Mouse (Mus musculus): ENCODE results near the gene Zcchc24. TPM values are rescaled to one million over a fixed set of nuclear protein-coding genes. Genes with fewer than 3 reads are reported as not detected.
"Not testable (repeated sequence)": the region's sequence is repeated elsewhere in the genome, so short reads cannot be mapped to it uniquely, and the experiment has no call there.

Gene Zcchc24
- 16.2 and 18.4 TPM in 2 replicates for total RNA-seq (2021)
- long read RNA-seq, full-length matches to known transcripts = 3 of 33 reads
- long read RNA-seq, partial matches to known transcripts = 21 of 33 reads
- long read RNA-seq, other reads (novel, unspliced or antisense) = 9 of 33 reads

DNA sequence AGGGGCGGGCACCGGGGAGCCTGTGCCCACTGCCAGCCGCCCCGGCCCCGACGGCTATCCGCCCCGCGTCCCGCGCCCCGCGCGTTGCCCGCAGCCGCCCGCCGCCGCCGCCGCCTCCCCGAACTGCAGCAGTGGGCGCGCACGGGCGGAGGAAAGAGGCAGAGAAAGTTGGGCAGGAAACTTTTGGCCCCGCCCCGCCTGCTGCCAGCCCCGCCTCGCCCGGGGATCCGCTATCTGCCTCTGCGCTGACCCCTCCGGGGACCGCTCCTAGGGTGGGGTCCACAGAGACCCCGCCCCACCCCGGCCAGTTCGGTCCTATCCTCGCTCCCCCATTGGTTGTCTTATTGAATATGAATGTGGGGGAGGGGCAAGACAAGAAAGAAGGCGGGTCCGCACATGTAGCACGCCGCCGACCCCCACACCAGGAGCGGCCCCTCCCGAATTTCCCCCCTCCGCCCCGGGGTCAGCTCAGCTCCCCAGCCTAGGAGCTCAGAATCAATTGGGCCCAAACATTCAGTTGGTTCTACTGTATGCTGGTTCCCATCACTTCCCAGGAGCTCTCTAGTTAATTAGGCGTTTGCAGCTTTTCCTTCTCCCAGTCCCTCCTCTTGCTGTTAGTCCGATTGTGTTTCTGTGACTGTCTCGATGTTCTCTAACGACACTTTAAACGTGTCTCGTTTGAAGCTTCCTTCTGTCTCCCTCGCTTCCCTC, at the start of gene Zcchc24:
Gene Zcchc24 (minus strand): TSS at position 125 of the 711 bp plus-strand sequence.
- DNase-seq = peak; percentile 91

DNA sequence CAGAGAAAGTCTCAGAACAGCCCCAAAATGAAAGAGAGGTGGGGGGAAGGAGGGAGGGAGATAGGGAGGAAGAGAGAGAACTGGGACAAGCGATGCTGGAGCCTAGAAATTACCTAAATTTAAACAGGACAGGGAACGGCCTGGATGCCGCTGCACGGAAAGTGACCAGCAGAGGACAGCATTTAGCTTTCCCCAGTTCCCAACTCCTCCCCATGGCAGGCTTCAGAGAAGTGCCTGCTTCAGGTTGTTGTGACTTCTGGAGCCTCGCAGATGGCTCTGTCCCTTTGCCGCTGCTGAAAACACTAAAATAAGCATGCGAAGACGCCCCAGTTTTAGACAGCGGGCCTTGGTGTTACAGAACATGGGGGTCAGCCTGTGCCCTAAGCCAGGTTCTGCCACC, 47.6 kb upstream of the Zcchc24 start:
- DNase-seq = peak; percentile 62

DNA sequence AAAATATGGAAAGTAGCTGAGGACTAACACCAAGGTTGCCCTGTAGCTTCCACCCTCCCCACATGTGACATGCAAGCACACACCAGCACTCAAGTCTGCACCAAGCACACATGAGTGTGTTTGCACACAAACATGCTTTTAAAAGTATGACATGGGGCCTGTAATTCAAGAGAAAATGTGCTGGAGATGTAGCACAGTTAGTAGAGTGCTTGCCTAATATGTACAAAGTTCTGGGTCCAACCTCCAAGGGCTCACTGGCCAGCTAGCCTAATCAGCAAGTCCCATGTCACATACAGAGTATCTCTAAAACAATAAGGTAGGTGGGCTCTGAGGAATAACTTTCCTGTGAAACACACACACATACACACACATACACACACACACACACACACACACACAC, 45.3 kb upstream of the Zcchc24 start:
- DNase-seq = no peak

DNA sequence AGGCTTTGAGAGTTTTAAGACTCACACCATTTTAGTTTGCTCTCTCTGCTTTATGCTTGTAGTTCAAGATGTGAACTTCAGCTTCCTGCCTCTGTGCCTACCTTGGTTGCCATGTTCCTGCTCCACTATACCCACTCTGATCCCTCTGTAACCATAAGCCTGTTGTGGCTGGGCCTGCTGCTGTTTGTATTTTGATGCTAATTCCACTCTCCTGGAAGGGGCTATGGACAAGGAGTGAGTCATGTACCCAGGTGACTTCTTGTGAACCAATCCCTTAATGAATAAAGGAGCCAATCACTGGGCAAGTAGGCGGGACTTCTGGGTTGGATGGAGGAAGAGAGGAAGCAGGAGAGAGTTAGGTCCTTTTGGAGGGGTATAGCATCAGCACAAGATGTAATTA, 42.2 kb upstream of the Zcchc24 start:
- DNase-seq = not testable (repeated sequence)

DNA sequence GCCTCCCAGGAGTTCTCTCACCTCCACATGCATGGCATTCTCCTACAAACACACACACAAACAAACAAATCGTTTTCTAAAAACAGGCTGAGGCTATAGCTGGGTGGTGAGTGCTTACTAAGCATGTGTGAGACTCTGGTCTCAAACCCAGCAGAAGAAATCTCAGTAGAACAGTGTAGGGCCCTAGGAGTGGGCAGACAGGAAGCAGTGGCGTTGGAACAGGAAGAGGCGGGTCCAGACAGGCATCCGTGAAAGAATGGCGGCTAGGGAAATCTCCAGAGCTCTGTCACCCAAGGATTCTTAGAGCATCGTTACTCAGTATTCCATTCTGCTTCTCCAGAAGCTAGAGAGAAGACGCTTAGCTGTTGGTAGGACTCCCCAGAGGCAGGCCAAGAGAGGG, 37.7 kb upstream of the Zcchc24 start:
- no peak for DNase-seq

DNA sequence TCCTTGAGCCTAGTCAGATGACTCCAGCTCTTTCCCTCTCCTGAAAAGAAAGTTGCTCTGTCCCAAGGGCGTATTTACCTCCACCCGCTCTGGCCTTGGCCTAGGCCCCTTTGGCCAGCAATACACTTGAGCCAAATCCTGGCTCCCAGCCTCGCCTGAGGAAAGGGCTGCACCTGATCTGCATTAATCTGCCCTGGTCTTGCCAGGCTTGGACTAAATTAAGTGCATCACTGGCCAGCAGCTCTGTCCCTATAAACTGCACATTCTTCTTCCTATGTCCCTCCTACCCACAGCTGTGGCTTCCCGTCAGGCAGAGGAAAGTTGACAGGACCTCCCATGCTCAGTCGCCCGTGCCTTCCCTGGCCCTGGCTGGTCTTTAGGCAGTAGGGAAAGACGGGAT, 37.0 kb upstream of the Zcchc24 start:
- DNase-seq = peak; percentile 44

DNA sequence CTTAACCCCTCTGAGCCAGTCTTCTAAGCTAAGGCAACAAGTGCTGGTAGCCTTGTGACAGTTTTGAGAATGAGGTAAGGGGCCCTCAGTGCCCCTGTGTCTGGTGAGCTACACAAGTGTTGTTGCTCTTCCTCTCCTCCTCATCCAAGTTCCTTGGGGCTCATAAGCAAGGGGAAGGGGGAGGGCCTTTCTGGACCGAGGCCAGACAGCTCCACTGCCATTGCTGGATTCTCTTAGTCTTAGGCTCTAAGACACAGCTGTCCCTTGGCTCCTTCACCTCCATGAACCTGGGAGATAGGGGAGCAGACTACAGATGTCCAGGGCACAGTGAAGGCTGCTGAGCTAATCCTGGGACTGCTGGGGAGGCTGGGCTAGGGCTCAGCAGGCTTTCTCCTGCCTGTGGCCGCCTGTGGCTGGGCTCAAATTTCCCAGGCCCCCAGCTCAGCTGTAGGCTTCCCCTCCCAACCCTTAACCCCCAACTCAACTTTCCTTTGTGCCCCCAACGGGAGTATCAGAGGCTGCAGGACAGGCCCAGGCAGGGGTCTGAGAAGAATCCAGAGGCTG, 34.5 kb upstream of the Zcchc24 start:
- no peak for DNase-seq

DNA sequence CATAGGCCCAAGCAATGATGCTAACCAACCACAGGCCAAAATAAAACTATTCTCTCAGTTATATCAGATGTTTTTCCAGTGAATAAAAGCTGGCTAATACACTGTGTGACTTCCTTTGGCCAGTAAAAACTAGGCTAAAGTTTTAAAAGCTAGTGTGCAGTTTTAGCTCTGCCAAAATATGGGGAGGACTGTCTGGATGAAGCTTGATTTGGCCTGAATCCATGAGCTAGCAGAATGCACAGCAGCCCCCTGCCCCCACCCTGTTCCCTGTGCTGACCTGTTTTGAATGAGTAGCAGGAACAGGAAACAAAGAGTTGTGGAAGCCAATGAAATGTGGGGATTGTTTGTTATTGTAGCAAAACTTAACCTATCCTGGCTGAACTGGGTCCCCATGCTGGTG, 33.7 kb upstream of the Zcchc24 start:
- no peak for DNase-seq

DNA sequence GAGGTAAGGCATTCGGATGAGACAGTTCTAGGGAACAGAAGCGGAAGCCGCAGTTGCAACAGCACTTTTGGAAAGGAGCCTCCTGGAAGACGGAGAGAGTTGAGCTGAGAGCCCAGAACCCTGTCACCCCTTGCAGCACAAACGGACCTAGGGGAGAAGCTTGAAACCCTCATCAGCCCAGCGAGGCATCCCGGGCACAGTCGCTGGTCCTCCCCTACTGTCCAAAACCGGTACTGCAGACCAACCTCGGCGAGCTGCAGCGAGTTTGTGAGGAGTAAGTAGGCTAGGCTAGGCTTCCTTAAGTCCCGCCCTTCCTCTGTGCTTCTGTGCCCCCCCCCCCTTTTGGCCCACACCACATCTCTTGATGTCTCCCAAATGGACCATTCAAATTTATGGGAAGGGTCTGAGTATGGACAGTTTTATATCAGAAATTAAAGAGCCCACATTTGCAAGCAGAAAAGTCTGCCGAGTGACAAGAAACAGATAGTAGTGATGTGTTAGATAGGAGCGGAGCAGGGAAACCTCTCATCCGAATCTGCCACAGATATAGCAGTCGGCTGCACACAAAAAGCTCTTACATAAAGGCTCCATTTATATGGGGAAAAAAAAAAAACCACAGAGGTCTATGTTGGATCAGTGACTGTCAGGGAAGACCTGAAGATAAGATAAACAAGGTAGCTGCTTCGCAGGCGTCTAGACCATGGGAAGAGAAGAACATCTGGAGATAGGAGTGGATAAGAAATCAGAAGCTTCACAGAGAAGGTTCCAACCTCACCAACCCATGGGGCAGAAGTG, 31.5 kb upstream of the Zcchc24 start:
- DNase-seq = peak; percentile 84

DNA sequence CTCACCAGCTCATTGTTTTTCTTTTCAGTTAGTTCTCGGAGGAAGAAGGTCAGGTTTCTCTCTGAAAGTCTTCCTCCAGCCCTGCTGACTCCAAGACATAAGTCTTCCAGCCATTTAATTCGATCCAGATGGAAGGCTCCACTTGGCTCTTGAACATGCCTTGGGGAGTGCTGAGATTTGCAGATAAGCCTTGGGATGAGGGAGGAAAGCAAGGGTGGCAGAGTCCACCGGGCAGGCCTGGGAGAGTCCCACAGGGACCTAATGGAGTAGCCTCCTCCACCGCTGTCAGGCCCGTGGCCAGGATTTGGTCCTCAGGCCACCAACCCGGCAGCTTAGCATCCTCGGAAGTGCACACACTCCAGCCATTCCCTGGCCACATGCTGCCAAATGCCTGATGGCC, 27.8 kb upstream of the Zcchc24 start:
- DNase-seq = no peak

DNA sequence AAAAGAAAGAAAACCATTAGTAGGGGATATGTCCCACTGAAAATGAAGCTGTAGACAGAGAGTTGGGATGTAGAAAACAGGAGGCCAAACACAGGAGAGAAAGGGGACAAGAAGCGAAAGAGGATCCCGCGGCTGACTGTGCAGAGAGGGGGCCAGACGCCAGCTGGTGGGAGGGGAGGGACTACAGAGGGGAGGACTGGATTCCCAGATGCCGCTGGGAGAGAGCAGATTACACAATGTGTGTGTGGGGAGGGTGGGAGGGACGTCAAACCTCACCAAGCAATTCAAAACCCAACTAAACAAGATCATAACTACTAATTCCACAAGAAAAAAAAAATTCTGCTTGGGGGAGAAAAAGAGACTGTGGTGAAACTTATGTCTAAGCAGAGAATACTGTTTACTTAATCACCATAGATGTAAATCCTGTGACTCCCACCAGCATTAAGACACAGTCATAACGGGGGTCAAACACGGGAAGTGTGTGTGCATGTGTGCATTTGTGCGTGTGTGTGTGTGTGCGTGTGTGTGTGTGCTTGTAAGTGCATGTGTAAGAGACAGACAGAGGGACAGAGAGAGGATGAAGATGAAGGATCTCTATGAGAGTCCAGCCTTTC, 26.8 kb upstream of the Zcchc24 start:
- peak; percentile 30 for DNase-seq

DNA sequence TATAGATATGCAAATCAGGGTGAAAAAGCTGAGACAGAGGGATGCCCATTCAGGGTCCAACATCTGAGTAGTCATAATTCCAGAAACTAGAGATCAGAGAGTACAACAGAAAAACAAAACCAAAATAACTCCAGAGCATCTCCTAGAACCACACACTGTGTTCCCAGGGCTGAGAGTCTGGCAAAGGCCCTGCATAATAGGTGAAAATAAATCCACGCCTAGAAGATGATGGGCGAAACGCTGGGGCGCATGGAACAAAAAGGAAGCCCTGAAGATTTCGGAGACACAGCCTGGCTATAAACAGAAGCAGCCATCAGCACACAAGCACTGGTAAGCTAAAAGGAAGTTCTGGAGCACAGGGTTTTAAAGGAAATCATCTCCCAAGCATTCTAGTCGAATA, 26.2 kb upstream of the Zcchc24 start:
- no peak for DNase-seq

DNA sequence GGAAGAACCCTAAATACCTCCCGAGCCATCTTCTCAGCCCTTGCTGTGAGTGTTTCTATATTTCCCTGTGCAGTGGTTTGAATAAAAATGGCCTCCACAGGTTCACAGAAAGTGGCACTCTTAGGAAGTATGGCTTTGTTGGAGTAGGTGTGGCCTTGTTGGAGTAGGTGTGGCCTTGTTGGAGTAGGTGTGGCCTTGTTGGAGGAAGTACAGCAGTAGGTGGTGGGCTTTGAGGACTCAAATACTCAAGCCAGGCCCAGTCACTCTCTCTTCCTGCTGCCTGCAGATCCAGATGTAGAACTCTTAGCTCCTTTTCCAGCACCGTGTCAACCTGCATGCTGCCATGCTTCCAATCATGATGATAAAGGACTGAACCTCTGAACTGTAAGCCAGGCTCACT, 25.5 kb upstream of the Zcchc24 start:
- DNase-seq = no peak

DNA sequence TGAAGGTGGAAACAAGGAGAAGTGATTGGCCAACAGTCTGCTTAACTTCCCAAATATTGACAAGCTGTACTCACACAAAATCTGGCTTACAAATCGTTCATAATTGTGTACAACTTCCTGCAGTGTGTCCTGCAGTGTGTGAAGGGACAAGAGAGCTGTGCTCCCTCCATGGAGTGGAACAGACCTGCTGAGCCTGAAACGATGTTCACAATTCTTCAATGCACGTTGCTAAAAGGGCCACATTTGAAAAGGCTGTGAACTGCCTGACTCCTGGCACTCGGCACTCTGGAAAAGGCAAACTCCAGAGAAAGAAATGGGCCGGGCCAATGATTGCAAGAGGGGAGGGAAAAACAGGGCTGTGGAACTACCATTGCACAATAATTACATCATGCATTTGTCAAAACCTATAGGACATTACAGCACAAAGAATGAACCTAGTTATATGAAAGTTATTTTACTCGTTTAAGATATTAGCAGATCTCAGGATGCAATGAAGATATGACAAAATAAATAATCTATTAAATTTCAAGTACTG, 22.0 kb upstream of the Zcchc24 start:
- DNase-seq = no peak

DNA sequence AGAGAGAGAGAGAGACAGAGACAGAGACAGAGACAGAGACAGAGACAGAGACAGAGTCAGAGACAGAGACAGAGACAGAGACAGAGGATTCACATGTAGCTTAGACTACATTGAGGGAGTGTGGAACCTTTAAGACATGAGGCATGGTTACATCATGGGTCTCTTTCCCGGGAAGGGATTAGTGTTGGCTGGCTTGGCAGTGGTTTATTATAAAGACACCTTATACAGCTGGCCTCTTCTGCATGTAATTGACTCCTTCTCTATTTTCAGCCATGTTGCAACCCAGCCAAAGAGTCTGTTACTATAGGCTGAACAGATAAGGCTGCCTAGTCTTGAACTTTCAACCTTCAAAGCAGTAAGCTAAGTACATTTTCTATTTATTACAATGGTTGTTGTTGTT, 21.1 kb upstream of the Zcchc24 start:
- DNase-seq = no peak

DNA sequence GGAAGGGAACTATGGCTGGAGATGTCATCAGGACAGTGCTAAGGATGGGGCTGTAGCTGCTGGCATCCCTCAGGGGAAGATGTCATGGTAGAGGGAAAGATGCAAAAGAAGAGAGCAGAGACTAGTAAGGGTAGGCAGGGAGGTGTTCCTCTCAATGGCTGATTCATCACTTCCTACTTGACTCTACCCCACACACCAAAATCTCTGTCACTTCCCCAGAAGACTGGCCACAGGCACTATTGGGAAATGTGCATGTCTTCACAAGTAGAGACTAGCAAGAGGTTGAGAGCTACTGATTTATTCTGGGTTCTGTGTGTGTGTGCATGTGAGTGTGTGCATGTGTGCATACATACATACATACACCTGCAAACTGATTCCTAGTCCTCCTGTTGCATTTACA, 20.4 kb upstream of the Zcchc24 start:
- no peak for DNase-seq

DNA sequence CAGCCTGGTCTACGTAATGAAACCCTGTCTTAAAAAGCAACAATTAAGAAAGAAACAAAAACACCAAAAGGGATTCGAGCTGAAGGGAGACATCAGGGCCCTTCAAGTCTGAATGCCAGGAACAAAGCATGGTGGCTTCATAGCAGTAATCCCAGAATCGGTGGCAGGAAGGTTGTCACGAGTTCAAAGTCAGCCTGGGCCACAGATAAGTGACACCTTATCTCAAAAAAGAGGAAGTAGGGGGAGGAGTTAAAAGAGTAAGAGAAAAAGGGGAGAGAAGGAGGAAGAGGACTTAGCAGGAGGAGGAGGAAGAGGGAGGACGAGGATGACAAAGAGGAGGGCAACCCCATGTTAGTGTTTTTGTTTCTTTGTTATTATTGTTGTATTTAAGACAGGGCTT, 19.4 kb upstream of the Zcchc24 start:
- DNase-seq = no peak

DNA sequence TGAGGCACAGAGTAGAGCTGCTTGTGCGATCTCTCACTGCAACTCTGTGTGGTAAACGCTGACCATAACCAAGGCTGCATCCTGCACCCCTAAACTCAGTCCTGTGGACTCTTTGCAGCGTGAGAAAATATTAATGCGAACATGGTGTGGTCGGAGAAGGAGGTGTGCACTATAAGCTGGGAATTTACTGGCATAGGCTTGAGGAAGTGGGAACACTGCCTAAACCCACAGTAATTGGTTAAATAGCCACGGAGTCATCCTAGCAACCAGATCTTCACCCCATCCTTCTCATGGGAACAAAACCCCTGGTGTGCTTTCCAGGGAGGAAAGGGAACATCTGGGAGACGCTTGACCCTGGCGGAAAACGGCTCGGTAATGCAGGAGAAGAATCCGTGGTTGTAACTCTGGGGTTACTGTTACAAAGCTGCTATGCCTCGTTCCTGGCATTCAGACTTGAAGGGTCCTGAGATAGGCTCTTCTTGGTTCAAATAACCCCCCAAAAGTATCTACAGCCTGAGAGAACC, 18.6 kb upstream of the Zcchc24 start:
- DNase-seq = no peak

DNA sequence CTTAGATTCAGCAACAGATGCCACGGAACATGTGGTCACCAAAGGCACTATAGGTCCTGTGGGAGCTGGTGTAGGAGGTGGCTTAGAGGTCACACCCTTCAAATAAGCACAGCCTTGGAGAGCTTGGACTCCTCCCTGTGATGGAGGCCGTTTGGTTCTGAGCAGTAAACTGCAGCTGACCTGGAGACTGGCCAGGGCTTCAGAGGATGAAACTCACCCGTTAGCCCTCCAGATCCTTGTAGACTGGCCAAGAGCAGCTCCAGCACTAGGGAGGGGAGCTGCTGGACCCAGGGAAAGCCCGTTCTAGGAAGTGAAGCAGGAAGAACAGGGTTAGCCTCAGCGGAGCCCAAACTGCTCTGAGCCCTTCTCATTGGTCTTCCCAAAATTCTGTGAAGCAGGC, 18.1 kb upstream of the Zcchc24 start:
- no peak for DNase-seq

DNA sequence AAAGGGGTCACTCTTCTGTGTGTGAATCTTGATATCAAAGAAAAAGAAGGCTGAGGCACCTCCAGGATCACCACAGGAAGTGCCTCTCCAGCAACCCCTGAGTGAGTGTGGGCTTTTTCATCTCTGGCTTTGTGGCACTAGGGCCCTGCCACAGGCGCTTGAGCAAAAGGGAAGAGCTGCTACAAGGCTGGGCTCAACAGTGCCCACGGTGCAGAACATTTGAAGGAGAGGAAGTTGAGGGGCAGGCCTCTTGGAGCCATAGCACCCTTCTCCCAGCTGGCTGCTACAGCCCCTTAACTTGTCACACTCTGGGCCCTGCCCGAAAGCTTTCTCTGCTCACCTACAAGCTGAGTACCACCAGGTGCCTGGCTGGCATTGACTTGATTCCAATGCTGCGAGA, 16.4 kb upstream of the Zcchc24 start:
- no peak for DNase-seq

DNA sequence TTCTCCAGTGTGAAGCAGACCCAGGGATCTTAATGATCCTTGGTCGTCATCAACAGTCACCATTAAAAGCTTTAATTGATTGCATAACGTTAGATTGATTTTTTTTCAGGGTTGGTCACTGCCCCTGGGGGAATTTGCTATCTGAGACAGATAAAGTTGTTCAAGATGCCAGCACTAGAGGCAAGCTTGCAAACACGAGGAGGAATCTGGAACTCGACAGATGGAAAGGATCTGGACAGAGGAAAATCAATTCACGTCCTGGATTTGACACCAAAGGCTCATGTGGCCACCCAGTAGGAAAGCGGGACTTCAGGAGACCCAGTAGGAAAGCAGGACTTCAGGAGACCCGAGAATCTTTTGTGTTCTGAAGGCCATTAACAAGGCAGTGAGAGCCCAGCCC, 14.4 kb upstream of the Zcchc24 start:
- no peak for DNase-seq

DNA sequence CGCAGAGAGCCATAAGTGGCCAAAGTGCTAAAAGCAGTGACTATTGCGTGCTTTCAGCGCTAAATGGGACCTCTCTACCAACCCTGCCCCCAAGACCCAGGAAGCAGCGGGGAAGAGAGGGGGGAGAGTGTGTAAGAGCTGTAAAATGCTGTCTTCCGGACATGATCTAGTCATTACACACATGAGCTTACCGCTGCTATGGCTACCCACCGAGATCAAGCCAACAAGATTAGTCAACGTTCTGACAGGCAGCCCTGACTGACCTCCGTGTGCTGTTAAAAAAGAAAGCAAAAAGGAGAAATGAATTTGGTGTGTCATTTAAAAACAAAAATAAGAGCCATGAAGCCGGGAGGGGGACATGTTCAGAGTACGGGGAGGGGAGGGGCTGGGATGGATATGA, 11.8 kb upstream of the Zcchc24 start:
- no peak for DNase-seq
